Mouse (Mus musculus) embryonic fibroblast, embryonic 13.5 days (primary cell): ENCODE measurements at regions not wholly inside any gene's neighbourhood (a gene's known extent, or its start where the extent isn't known, plus 50 kb on each side); places are given as distances from the start of the nearest gene placed in this dataset.

Experiments
- CTCF ChIP-seq: IDR thresholded peaks from 2 replicates; pipeline ENCODE4 v1.5.1; 2011; ENCODE audit warnings: mild to moderate bottlenecking, control low read depth, low read length, moderate library complexity, borderline replicate concordance; ENCODE audit not compliant: insufficient read depth
- POLR2A ChIP-seq: IDR thresholded peaks from 2 replicates; pipeline ENCODE4 v1.6.1; 2011; ENCODE audit warnings: low read depth, mild to moderate bottlenecking, control low read depth, low read length, moderate library complexity

- TF ChIP-seq POLR2A = no peak
- no peak for TF ChIP-seq CTCF
Measured at GRCm38 (mm10) chrX:94857954-94858353, 133.6 kb downstream of the Zxdb start.
